Mouse (Mus musculus) A20 (cell line): ENCODE results near the gene Ncdn.

ENCODE experiments used
- DNase-seq: peaks from one replicate; pipeline ENCODE4 v3.0.0-alpha.2; 2011; ENCODE audit warnings: low read depth, low spot score

Ncdn gene

DNA sequence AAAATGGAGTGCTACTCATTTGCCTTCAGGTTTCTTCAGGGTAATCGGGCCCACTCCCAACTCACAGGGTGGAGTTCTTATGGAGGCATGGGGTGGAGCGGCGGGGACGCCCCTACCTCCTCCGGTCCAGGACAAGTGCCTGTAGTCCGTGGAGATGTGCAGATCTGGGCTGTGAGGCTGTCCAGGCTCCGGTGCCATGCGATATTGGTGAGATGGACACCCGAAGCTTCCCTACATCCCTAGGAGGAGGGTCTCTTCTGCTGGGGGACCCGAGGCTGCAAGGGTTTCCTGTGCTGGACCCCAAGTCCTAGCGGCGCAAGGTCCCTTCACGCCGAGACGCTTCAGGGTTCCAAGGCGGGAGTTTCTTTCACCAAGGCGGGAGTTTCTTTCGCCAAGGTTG, 21.1 kb downstream of the Ncdn start:
- DNase-seq = no peak

GRCm38 (mm10) chr4:126707439-126707826, 45.8 kb downstream of the Ncdn start:
- DNase-seq = no peak

DNA sequence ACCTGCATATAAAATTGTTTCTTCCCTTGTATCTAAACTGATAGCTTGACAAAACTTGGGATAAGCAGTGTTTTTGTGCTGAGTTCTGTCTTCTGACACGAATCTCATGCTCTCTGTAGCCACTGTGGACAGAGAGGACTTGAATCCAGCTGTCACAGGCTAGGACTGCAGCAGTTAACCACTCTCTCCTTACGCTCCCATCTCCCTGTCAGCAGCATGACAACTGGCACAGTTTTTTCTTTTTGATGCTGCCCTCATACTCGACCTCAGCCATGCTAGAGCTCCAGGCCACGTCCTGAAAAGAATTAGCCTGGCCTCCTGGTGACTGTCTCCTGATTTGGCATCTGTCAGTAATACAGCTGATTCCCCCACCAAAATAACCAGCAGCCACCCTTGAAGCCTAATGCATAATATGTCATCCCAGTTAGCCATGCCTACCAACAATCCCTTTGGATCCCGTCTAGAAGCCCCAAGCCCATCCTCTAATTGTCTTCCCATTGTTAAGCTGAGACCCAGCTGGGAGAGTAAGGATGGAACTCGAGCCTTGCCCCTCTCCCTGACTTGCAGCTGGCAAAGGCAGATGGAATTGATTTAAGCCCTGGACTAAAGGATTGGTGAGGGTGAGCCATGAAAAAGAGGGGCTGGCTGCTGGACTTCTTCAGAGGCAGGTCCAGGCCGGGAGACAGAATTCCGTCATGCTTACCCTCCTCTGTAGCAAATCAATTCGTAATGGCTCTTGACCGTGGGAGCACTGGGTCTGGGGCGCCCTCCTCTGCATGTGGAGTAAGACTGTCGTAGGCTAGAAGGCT, 46.4 kb downstream of the Ncdn start:
- no peak for DNase-seq

GRCm38 (mm10) chr4:126696908-126697307, 56.3 kb downstream of the Ncdn start:
- no peak for DNase-seq
